Mouse (Mus musculus) midbrain, postnatal 0 days (tissue): ENCODE measurements around the gene Rad51b. TPM values are rescaled to one million over a fixed set of nuclear protein-coding genes. Genes with fewer than 3 reads are reported as not detected.

Experiments used
- ATAC-seq: fragments of 200-750 bp; cut with Nextera tagmentation; 2 replicates; pipeline ENCODE4 v1.8.0; 2017; ENCODE audit warnings: moderate number of reproducible peaks, mild to moderate bottlenecking, moderate TSS enrichment, moderate library complexity; ENCODE audit not compliant: low FRiP score
- DNase-seq: peaks from one replicate; pipeline ENCODE4 v3.0.0-alpha.2; 2015; ENCODE audit warnings: low spot score
- H3K27ac ChIP-seq: fragments of 300-500 bp; sonication (generic); 2 replicates; pipeline ENCODE4 v1.5.1; 2014; ENCODE audit warnings: low read depth, mild to moderate bottlenecking, low read length, mixed read lengths
- H3K27me3 ChIP-seq: fragments of 300-500 bp; sonication (generic); 2 replicates; pipeline ENCODE4 v1.6.1; 2014; ENCODE audit warnings: low read length, control low read depth, mixed read lengths; ENCODE audit not compliant: insufficient read depth
- H3K36me3 ChIP-seq: fragments of 300-500 bp; sonication (generic); 2 replicates; pipeline ENCODE4 v1.6.1; 2014; ENCODE audit warnings: low read length, control low read depth, mixed read lengths; ENCODE audit not compliant: insufficient read depth
- H3K4me1 ChIP-seq: fragments of 300-500 bp; sonication (generic); 2 replicates; pipeline ENCODE4 v1.6.1; 2014; ENCODE audit warnings: mild to moderate bottlenecking, control low read depth, antibody characterized with exemption, low read length, mixed read lengths; ENCODE audit not compliant: insufficient read depth
- H3K4me2 ChIP-seq: fragments of 300-500 bp; sonication (generic); 2 replicates; pipeline ENCODE4 v1.6.1; 2014; ENCODE audit warnings: low read depth, mild to moderate bottlenecking, low read length, mixed read lengths; ENCODE audit not compliant: poor library complexity, severe bottlenecking
- H3K4me3 ChIP-seq: fragments of 300-500 bp; sonication (generic); 2 replicates; pipeline ENCODE4 v1.5.1; 2014; ENCODE audit warnings: low read depth, mild to moderate bottlenecking, low read length, moderate library complexity
- H3K9ac ChIP-seq: fragments of 300-500 bp; sonication (generic); replicated peaks from 2 replicates; pipeline ENCODE4 v1.6.1; 2014; ENCODE audit warnings: mild to moderate bottlenecking, low read length, moderate library complexity, mixed read lengths; ENCODE audit not compliant: poor library complexity, severe bottlenecking
- H3K9me3 ChIP-seq: fragments of 300-500 bp; sonication (generic); 2 replicates; pipeline ENCODE4 v1.6.1; 2016; ENCODE audit warnings: low read length, control low read depth
- CTCF ChIP-seq: IDR thresholded peaks from 2 replicates; pipeline ENCODE4 v1.5.1; 2016; ENCODE audit warnings: antibody characterized with exemption, mild to moderate bottlenecking
- whole genome bisulfite sequencing: fragments of 180-500 bp; shearing (Covaris S2); extraction: QIAGEN DNeasy Blood & Tissue Kit; methylation state at CpG from one replicate; pipeline ENCODE4 v1.1.7; 2014; 5-methylcytosine and 5-hydroxymethylcytosine counted together
- polyA plus RNA-seq: library from polyadenylated mRNA; unstranded; fragments of >200 nt; fragmentation: Nextera tagmentation; extraction: Ambion mirVana; gene quantifications from 2 replicates; pipeline ENCODE4 v1.2.1, GENCODE M21; 2015
- total RNA-seq: library from RNA; depleted of rRNA; stranded (reverse); fragments of >200 nt; gene quantifications from 2 replicates; pipeline ENCODE4 v1.2.3, GENCODE M21; 2014

The Rad51b gene
- total and polyA plus RNA-seq, 2 experiments from 2014 or later: 0.22 to 0.74 TPM

- Histone ChIP-seq H3K9ac (no peak overlapping the region), H3K4me2 (no peak overlapping the region), H3K27me3 (no peaks in the 10 kb centered on the region; the same call in 1 of the 2 replicates), H3K9me3 (no peaks in the 10 kb centered on the region), H3K4me3 (no peak overlapping the region), H3K4me1 (no peaks in the 10 kb centered on the region), H3K27ac (no peak overlapping the region), H3K36me3 (no peaks in the 10 kb centered on the region)
- DNase-seq: peak; percentile 84
- no peak for TF ChIP-seq CTCF
- WGBS: 50% methylated on average over 5 of the region's 5 CpGs
- ATAC-seq: no peak
Observed at GRCm38 (mm10) chr12:79821901-79822300, 524.8 kb downstream of the Rad51b start.

- DNase-seq (no peak), ATAC-seq (no peak)
- H3K9me3 ChIP-seq: no peaks in the 10 kb centered on the region
- H3K36me3 ChIP-seq: no peaks in the 10 kb centered on the region
- H3K4me2 ChIP-seq: no peak overlapping the region
- no peak overlapping the region for H3K27ac ChIP-seq
- no peaks in the 10 kb centered on the region; the same call in 1 of the 2 replicates for H3K27me3 ChIP-seq
- H3K4me3 ChIP-seq: no peak overlapping the region
- no peak overlapping the region for H3K9ac ChIP-seq
- 83% methylated on average over 2 of the region's 2 CpGs for WGBS
- H3K4me1 ChIP-seq: no peaks in the 10 kb centered on the region
- no peak for TF ChIP-seq CTCF
Observed at GRCm38 (mm10) chr12:79822401-79822800, 525.3 kb downstream of the Rad51b start.

- no peak for ATAC-seq
Observed at GRCm38 (mm10) chr12:79825922-79826321, 528.8 kb downstream of the Rad51b start.

GRCm38 (mm10) chr12:79827233-79827692 lies 530.2 kb downstream of the Rad51b start:
- Histone ChIP-seq H3K36me3 (no peaks in the 10 kb centered on the region), H3K9ac (no peak overlapping the region), H3K27me3 (no peaks in the 10 kb centered on the region), H3K4me2 (no peak overlapping the region), H3K4me1 (no peaks in the 10 kb centered on the region), H3K27ac (no peak overlapping the region), H3K9me3 (no peaks in the 10 kb centered on the region), H3K4me3 (no peak overlapping the region)
- no peak for TF ChIP-seq CTCF
- ATAC-seq: no peak
- WGBS: 72% methylated on average over 5 of the region's 5 CpGs
- DNase-seq: no peak

More at GRCm38 (mm10) chr12:79825922-79826321, 528.8 kb downstream of the Rad51b start:
- Histone ChIP-seq H3K9me3 (no peaks in the 10 kb centered on the region), H3K36me3 (no peaks in the 10 kb centered on the region), H3K4me1 (no peaks in the 10 kb centered on the region), H3K4me2 (no peak overlapping the region), H3K9ac (no peak overlapping the region), H3K27me3 (no peaks in the 10 kb centered on the region), H3K4me3 (no peak overlapping the region), H3K27ac (no peak overlapping the region)
- 17% methylated on average over 7 of the region's 7 CpGs for whole genome bisulfite sequencing
- DNase-seq: no peak
- TF ChIP-seq CTCF: no peak

GRCm38 (mm10) chr12:79827735-79828134 lies 530.7 kb downstream of the Rad51b start:
- Histone ChIP-seq H3K36me3 (no peaks in the 10 kb centered on the region), H3K9me3 (no peaks in the 10 kb centered on the region), H3K4me2 (no peak overlapping the region), H3K9ac (no peak overlapping the region), H3K4me3 (no peak overlapping the region), H3K4me1 (no peaks in the 10 kb centered on the region), H3K27ac (no peak overlapping the region), H3K27me3 (no peaks in the 10 kb centered on the region)
- DNase-seq (no peak), ATAC-seq (no peak)
- TF ChIP-seq CTCF: no peak
- WGBS: 62% methylated on average over 4 of the region's 4 CpGs

- no peak for ATAC-seq
- 42% methylated on average over 1 of the region's 1 CpGs for WGBS
- H3K9me3 ChIP-seq: no peaks in the 10 kb centered on the region
Observed at GRCm38 (mm10) chr12:79830686-79831085, 533.6 kb downstream of the Rad51b start.

More at GRCm38 (mm10) chr12:79830686-79831085, 533.6 kb downstream of the Rad51b start:
- Histone ChIP-seq H3K4me2 (no peak overlapping the region), H3K27ac (no peak overlapping the region), H3K4me1 (no peaks in the 10 kb centered on the region), H3K9ac (no peak overlapping the region), H3K36me3 (no peaks in the 10 kb centered on the region), H3K4me3 (no peak overlapping the region), H3K27me3 (no peaks in the 10 kb centered on the region)
- TF ChIP-seq CTCF: no peak
- no peak for DNase-seq
